Mouse (Mus musculus) erythroblast, embryonic 14.5 days (primary cell): ENCODE data around the gene Adcy1. TPM values are rescaled to one million over a fixed set of nuclear protein-coding genes. Genes with fewer than 3 reads are reported as not detected.

Experiments used
- H3K27me3 ChIP-seq: 2 replicates; pipeline ENCODE4 v1.6.1; 2012; ENCODE audit warnings: inconsistent platforms; ENCODE audit not compliant: control insufficient read depth
- H3K36me3 ChIP-seq: 2 replicates; pipeline ENCODE4 v1.6.1; 2012; ENCODE audit warnings: mild to moderate bottlenecking, inconsistent platforms; ENCODE audit not compliant: control insufficient read depth
- H3K4me1 ChIP-seq: 2 replicates; pipeline ENCODE4 v1.6.1; 2012; ENCODE audit warnings: inconsistent platforms; ENCODE audit not compliant: control insufficient read depth
- H3K4me3 ChIP-seq: replicated peaks from 2 replicates; pipeline ENCODE3; 2012; ENCODE audit warnings: moderate library complexity, mild to moderate bottlenecking, inconsistent platforms
- H3K9me3 ChIP-seq: 2 replicates; pipeline ENCODE4 v1.6.1; 2012; ENCODE audit warnings: low read length, inconsistent platforms, mixed read lengths; ENCODE audit not compliant: control insufficient read depth
- GATA1 ChIP-seq: IDR thresholded peaks from 2 replicates; pipeline ENCODE4 v1.6.1; 2012; ENCODE audit warnings: low read length, inconsistent platforms, mixed read lengths
- TAL1 ChIP-seq: IDR thresholded peaks from 3 replicates; pipeline ENCODE4 v1.6.1; 2012; ENCODE audit warnings: low read length, inconsistent platforms, mixed read lengths
- polyA plus RNA-seq: library from polyadenylated mRNA; stranded (reverse); fragments of >175 nt; gene quantifications from 2 replicates; pipeline ENCODE4 v1.2.3, GENCODE M21; 2012

Gene Adcy1
- polyA plus RNA-seq, 1 experiment, result under 0.01 TPM

- TF ChIP-seq GATA1, result no peak
- TF ChIP-seq TAL1, result no peak
Measured at GRCm38 (mm10) chr11:7138370-7138769, 75.1 kb downstream of the Adcy1 start.

GRCm38 (mm10) chr11:7140449-7140848 lies 77.2 kb downstream of the Adcy1 start:
- H3K4me1 ChIP-seq, result peaks cover 5% of the 10 kb centered on the region
- no peaks in the 10 kb centered on the region for H3K9me3 ChIP-seq
- no peaks in the 10 kb centered on the region for H3K36me3 ChIP-seq
- no peak overlapping the region for H3K4me3 ChIP-seq
- no peak for TF ChIP-seq GATA1
- TF ChIP-seq TAL1, result no peak
- no peaks in the 10 kb centered on the region for H3K27me3 ChIP-seq

More at GRCm38 (mm10) chr11:7138370-7138769, 75.1 kb downstream of the Adcy1 start:
- no peaks in the 10 kb centered on the region for H3K27me3 ChIP-seq
- peaks cover 5% of the 10 kb centered on the region for H3K4me1 ChIP-seq
- no peaks in the 10 kb centered on the region for H3K36me3 ChIP-seq
- no peaks in the 10 kb centered on the region for H3K9me3 ChIP-seq
- H3K4me3 ChIP-seq, result no peak overlapping the region

GRCm38 (mm10) chr11:7142725-7143124 lies 79.4 kb downstream of the Adcy1 start:
- H3K36me3 ChIP-seq, result no peaks in the 10 kb centered on the region
- TF ChIP-seq GATA1, result no peak
- TF ChIP-seq TAL1, result no peak

GRCm38 (mm10) chr11:7144369-7144768 lies 81.1 kb downstream of the Adcy1 start:
- Histone ChIP-seq H3K4me3 (no peak overlapping the region), H3K36me3 (no peaks in the 10 kb centered on the region), H3K4me1 (no peaks in the 10 kb centered on the region), H3K9me3 (no peaks in the 10 kb centered on the region), H3K27me3 (no peaks in the 10 kb centered on the region)
- TF ChIP-seq TAL1, result no peak
- no peak for TF ChIP-seq GATA1

More at GRCm38 (mm10) chr11:7142725-7143124, 79.4 kb downstream of the Adcy1 start:
- no peaks in the 10 kb centered on the region for H3K27me3 ChIP-seq
- no peaks in the 10 kb centered on the region for H3K9me3 ChIP-seq
- peaks cover 5% of the 10 kb centered on the region for H3K4me1 ChIP-seq
- H3K4me3 ChIP-seq, result no peak overlapping the region

GRCm38 (mm10) chr11:7145221-7145620 lies 81.9 kb downstream of the Adcy1 start:
- H3K36me3 ChIP-seq, result no peaks in the 10 kb centered on the region
- no peak for TF ChIP-seq TAL1
- no peak for TF ChIP-seq GATA1
- no peak overlapping the region for H3K4me3 ChIP-seq
- H3K9me3 ChIP-seq, result no peaks in the 10 kb centered on the region
- H3K4me1 ChIP-seq, result no peaks in the 10 kb centered on the region
- no peaks in the 10 kb centered on the region for H3K27me3 ChIP-seq

- Histone ChIP-seq H3K4me1 (no peaks in the 10 kb centered on the region), H3K27me3 (no peaks in the 10 kb centered on the region), H3K36me3 (no peaks in the 10 kb centered on the region), H3K4me3 (no peak overlapping the region), H3K9me3 (no peaks in the 10 kb centered on the region)
- TF ChIP-seq TAL1, result no peak
- TF ChIP-seq GATA1, result no peak
Measured at GRCm38 (mm10) chr11:7147536-7147935, 84.2 kb downstream of the Adcy1 start.

- Histone ChIP-seq H3K9me3 (no peaks in the 10 kb centered on the region), H3K4me3 (no peak overlapping the region), H3K27me3 (no peaks in the 10 kb centered on the region), H3K36me3 (no peaks in the 10 kb centered on the region), H3K4me1 (no peaks in the 10 kb centered on the region)
- TF ChIP-seq TAL1 (no peak), GATA1 (no peak)
Measured at GRCm38 (mm10) chr11:7147945-7148344, 84.7 kb downstream of the Adcy1 start.

GRCm38 (mm10) chr11:7149471-7149870 lies 86.2 kb downstream of the Adcy1 start:
- Histone ChIP-seq H3K4me1 (no peaks in the 10 kb centered on the region), H3K36me3 (no peaks in the 10 kb centered on the region), H3K27me3 (no peaks in the 10 kb centered on the region), H3K4me3 (no peak overlapping the region), H3K9me3 (no peaks in the 10 kb centered on the region)
- TF ChIP-seq TAL1, result no peak
- TF ChIP-seq GATA1, result no peak

- H3K4me1 ChIP-seq, result no peaks in the 10 kb centered on the region
- no peak for TF ChIP-seq TAL1
- TF ChIP-seq GATA1, result no peak
- no peaks in the 10 kb centered on the region for H3K9me3 ChIP-seq
- H3K27me3 ChIP-seq, result no peaks in the 10 kb centered on the region
- no peak overlapping the region for H3K4me3 ChIP-seq
- no peaks in the 10 kb centered on the region for H3K36me3 ChIP-seq
Measured at GRCm38 (mm10) chr11:7150511-7150910, 87.2 kb downstream of the Adcy1 start.

- no peak for TF ChIP-seq TAL1
- TF ChIP-seq GATA1, result no peak
- Histone ChIP-seq H3K4me1 (no peaks in the 10 kb centered on the region), H3K27me3 (no peaks in the 10 kb centered on the region), H3K9me3 (no peaks in the 10 kb centered on the region), H3K4me3 (no peak overlapping the region), H3K36me3 (no peaks in the 10 kb centered on the region)
Measured at GRCm38 (mm10) chr11:7152371-7152770, 89.1 kb downstream of the Adcy1 start.
